Mouse (Mus musculus) frontal cortex, postnatal 25 days (tissue): ENCODE data around the gene Mpdz.
A peak's percentile ranks its signal among the peaks of the same experiment; 100 is the strongest.

ENCODE experiments used
- DNase-seq, 2 experiments: peaks; one replicate each; pipeline ENCODE4 v3.0.0; 2022; ENCODE audit warnings: low spot score in 2 of 2

Mpdz gene

GRCm38 (mm10) chr4:81442078-81442981 lies at the start of gene Mpdz:
Gene Mpdz (minus strand): TSS chr4:81442815.
- DNase-seq, result peak; percentile 30 to 34

- DNase-seq, result no peak
These were observed 47.9 kb upstream of the Mpdz start for GRCm38 (mm10) chr4:81490556-81490955.

DNA sequence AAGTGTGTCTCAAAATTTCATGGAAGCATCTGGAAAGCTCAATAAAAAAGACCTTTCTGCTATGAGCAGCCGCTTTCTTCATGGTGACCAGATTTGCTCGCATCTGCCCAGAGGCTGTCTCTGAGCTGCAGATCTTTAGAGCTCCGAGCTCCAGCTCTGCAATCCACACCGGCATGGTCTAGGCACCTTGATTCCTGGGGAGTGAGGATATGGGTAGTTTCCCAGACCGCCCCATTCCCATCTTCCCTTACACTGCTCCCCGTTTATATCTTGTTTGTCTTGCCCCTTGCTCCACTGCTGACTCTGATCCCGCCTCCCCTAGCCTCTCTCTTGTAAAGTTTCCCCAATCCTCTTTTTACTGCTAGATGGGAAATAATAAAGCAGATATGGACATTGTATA lies 42.0 kb upstream of the Mpdz start:
- no peak for DNase-seq

- DNase-seq, result no peak
These were observed 41.4 kb upstream of the Mpdz start for GRCm38 (mm10) chr4:81483887-81484602.

DNA sequence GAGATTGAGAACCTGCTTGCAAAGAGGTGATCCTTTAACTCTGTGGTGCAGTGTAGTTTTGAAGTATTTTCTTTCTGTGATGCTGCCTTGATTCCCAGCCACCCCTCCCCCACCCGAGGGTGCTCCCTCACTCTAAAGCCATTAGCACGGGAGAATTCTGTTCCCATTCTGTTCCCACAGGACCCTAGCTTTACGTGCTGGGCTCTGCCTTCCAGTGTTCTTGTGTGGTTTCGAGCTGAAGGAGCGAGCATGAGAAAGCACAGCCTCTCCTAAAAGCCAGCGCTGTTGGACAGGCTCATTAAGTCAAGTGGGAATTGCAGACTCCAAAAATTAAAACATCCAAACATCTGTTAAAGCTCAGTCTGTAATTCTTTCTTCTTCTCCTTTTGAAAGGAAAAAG lies 40.5 kb upstream of the Mpdz start:
- no peak for DNase-seq

DNA sequence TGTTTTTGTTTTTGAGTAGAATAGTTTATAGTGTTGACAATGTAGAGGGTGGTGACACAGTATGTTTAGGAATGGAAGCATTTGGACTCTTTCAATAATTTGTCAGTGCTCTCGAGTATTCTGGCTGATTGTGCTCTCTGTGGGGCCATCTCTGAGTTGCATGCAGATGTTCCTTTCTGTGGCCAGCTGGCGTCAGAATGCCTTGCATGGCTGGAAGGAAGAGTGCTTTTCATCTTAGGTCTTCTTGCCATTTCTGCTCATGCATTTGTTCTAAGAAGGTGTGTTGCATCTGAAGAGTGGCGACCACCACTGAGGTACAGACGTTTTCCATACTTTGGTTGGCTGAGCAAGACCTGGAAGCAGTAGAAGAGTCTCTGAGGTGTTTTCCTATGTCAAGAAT lies 24.2 kb upstream of the Mpdz start:
- DNase-seq, result no peak

GRCm38 (mm10) chr4:81465172-81465571 lies 22.6 kb upstream of the Mpdz start:
- no peak for DNase-seq

GRCm38 (mm10) chr4:81462253-81462652 lies 19.6 kb upstream of the Mpdz start:
- DNase-seq, result no peak

- DNase-seq, result no peak
These were observed 16.3 kb upstream of the Mpdz start for GRCm38 (mm10) chr4:81458921-81459320.

DNA sequence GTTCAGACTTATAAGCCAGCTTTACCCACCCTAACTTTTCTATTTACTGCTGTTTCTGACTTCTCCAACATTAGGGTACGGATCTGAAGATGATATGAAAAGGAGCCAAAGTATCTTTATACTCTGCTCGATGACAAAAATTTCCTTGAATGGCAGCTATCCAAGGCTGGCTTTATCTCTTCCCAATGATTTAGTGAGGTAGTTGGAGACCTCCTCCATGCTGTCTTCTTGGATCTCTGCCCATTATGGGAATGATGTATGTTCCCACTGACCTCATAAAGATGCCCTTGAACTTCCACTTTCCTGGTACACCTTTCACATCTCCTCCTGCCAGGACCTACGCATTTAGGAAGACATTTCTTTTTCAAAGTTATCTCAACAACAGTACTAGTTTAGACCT lies 11.2 kb upstream of the Mpdz start:
- no peak for DNase-seq

DNA sequence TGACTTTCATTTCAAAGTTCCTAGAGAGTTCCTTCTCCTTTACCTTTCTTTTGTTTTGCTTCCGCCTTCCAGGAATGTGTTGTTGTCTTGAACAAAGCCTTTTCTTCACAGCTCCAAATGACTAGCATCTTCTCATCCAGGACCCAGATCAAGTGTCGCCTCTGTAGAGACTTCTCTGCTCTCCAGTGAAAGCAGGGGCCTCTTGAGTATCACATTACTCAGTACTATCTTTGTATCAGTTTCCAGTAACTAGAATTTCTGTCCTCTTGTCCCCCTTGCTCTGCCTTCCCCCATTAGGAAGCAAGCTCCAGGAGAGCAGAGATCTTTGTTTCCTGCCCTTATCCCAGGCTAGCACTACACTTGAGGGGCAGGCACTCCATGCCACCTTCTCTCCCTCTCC lies 9.6 kb upstream of the Mpdz start:
- no peak for DNase-seq

DNA sequence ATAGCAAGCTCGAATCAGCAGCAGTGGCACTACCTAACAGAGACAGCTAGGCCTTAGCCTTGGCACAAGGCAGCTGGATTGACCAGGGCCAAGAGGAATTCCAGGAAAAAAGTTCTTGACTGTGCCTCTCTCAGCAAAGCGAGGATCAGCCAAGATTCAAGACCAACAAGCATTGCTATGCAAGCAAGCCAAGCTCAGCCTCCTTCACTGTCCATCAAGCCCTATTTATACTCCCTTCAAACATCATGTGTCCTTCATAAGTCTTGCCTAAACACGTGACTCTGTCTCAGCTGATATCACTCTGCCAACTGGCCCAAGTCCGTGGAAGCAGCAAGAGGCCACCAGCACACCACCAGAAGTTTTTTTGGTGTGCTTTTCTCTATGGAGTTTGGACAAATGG lies 6.8 kb upstream of the Mpdz start:
- no peak for DNase-seq

- no peak for DNase-seq
These were observed 951 bp upstream of the Mpdz start for GRCm38 (mm10) chr4:81443566-81443965.

GRCm38 (mm10) chr4:81433961-81434360 lies 8.7 kb downstream of the Mpdz start:
- no peak for DNase-seq

DNA sequence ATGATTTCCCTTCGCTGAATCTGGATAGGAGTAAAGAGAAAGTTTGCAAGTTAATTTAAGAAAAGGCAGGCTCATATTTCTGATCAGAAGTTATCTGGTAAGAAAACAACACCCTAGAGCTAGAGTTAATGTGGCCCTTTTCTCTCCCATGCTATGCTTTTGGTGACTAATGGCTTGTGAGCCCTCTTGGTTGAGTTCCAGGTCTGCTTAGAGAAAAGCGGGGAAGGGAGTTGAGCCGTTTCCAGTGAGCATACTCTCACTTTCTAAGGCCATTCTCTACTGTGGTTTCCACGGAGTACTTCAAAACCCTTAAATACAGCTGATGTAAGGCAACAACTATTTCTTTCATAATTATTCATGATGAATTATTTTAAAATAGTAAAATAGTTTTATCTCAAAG lies 11.8 kb downstream of the Mpdz start:
- DNase-seq, result no peak

DNA sequence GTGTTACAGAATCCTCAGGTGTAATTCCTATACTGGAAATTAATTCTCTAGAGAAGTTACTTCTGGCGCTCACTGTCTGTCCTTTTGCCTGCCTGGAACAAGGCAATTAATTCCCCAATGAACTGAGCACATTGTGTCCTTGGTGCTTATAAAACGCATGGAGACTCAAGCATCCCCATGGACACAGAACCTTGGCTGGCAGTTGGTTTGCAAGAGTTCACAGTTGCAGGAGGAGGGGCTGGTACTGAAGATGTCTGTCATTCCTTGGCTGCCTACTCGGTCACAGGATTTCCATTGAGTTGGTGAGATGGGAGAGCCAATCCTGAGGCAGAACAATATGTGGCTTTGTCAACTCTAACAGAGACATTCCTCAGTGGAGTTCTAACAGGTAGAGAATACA lies 12.5 kb downstream of the Mpdz start:
- no peak for DNase-seq

GRCm38 (mm10) chr4:81429670-81430069 lies 12.9 kb downstream of the Mpdz start:
- no peak for DNase-seq

DNA sequence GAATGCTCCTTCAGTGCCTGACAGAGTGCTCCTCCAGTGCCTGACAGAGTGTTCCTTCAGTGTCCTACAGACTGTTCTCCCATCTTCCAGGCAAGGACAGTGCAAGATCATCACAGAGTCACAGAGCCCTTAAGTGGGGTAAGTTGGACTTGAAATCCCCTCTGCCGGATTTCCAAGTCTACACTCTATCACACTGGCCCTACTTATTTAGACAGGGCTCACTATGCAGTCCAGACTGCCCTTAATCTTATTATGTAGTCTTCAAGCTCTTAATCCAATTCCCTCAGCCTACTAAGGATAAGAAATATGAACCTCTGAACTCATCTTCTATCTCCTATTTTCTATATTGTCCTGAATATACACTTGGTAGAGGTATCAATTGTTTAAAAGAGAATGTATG lies 19.1 kb downstream of the Mpdz start:
- DNase-seq, result no peak

DNA sequence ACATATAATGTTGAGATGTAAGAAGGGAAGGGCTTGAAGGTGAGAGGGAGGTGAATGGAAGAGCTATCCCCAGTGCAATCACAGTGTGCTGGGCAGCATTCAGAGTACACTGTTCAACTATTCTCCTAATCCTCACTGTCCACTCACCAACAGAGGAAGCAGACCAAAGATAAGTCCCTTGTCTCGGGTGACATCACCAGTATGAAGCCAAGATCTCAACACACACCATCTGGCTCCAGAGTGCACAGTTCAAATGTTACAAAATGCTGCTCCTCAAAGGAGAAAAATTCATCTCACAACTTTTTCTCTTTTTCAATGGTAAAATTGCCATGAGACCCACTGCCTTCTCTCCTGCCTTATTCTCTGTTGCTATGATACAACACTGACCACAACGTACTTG lies 21.0 kb downstream of the Mpdz start:
- DNase-seq, result no peak

- no peak for DNase-seq
These were observed 27.1 kb downstream of the Mpdz start for GRCm38 (mm10) chr4:81415324-81416026.

GRCm38 (mm10) chr4:81414684-81415323 lies 27.8 kb downstream of the Mpdz start:
- no peak for DNase-seq

DNA sequence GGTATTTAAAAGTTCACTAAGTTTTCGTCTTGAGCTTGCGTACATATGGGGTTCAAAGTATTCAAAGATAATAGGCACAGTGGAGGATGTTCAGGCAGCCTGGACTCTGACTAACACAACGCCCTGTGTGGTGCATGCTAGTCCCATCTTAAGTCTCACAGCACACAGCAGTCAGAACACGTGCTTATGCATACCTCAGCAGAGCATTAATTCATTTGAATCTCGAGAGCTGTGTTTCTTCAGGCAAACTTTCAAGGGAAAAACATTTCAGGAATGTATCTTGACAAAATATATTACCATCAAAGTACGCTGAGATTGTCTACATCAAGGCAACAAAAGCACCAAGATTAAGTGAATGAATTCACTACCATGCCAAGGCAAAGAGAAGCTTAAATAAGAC lies 45.7 kb downstream of the Mpdz start:
- no peak for DNase-seq
